Mouse (Mus musculus): ENCODE data around the gene Adam19. TPM values are rescaled to one million over a fixed set of nuclear protein-coding genes. Genes with fewer than 3 reads are reported as not detected.

The Adam19 gene
- polyA plus RNA-seq, 1 experiment from 2014 or later, result 1.4 TPM

GRCm38 (mm10) chr11:46107046-46107445, 51.3 kb downstream of the Adam19 start:
- WGBS (ENCODE audit: insufficient replicate concordance), result 61% methylated on average over 1 of the region's 1 CpGs
- H3K9me3 ChIP-seq (replicated peaks; ENCODE audit: control insufficient read depth, low read length), result no peaks in the 10 kb centered on the region

DNA sequence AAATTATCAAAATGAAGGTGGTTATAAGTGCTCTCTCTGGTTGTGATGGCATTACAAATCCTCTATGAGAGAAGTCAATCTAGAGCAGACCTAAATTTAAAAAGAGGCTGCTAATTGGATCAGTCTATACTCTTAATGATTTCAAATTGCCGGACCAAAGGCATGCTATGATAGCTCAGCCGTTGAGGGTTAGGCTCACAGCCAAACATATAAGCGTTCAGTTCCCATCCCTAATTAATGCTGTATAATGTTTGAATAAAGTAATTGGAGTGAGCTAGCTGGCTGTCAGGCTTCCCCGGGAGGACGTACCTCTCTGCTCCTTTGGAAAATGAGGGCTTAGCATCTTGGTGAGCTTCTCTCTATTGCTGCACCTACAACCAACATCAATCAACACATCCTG, 53.4 kb downstream of the Adam19 start:
- ATAC-seq (ENCODE audit: low read depth), result no peak
- H3K27me3 ChIP-seq (ENCODE audit: control insufficient read depth, insufficient read depth, low read depth, low read length), result no peaks in the 10 kb centered on the region; the same call in 1 of the 2 replicates
- no peaks in the 10 kb centered on the region for H3K4me1 ChIP-seq (ENCODE audit: control insufficient read depth, low read depth, low read length)
- no peak overlapping the region for H3K4me2 ChIP-seq (ENCODE audit: low read depth, low read length)
- 81% methylated on average over 5 of the region's 5 CpGs for WGBS (ENCODE audit: insufficient replicate concordance)
- H3K9me3 ChIP-seq (replicated peaks; ENCODE audit: control insufficient read depth, low read length), result no peaks in the 10 kb centered on the region
- no peak overlapping the region for H3K27ac ChIP-seq (ENCODE audit: low read length)
- no peak overlapping the region for H3K4me3 ChIP-seq (ENCODE audit: low read depth, low read length)
- no peak overlapping the region for H3K9ac ChIP-seq (ENCODE audit: low read depth, low read length)
- H3K36me3 ChIP-seq (ENCODE audit: control insufficient read depth, insufficient read depth), result no peaks in the 10 kb centered on the region

More at GRCm38 (mm10) chr11:46107046-46107445, 51.3 kb downstream of the Adam19 start:
- no peak overlapping the region for H3K4me3 ChIP-seq (ENCODE audit: low read depth, low read length)
- H3K36me3 ChIP-seq (ENCODE audit: control insufficient read depth, insufficient read depth), result no peaks in the 10 kb centered on the region
- H3K27ac ChIP-seq (ENCODE audit: low read length), result no peak overlapping the region
- H3K27me3 ChIP-seq (ENCODE audit: control insufficient read depth, insufficient read depth, low read depth, low read length), result no peaks in the 10 kb centered on the region; the same call in 1 of the 2 replicates
- no peak overlapping the region for H3K9ac ChIP-seq (ENCODE audit: low read depth, low read length)
- H3K4me1 ChIP-seq (ENCODE audit: control insufficient read depth, low read depth, low read length), result no peaks in the 10 kb centered on the region
- H3K4me2 ChIP-seq (ENCODE audit: low read depth, low read length), result no peak overlapping the region
- ATAC-seq (ENCODE audit: low read depth), result no peak

GRCm38 (mm10) chr11:46110156-46110944, 54.6 kb downstream of the Adam19 start:
- Histone ChIP-seq H3K27ac (ENCODE audit: low read length) (no peak overlapping the region), H3K27me3 (ENCODE audit: control insufficient read depth, insufficient read depth, low read depth, low read length) (no peaks in the 10 kb centered on the region), H3K9me3 (replicated peaks; ENCODE audit: control insufficient read depth, low read length) (no peaks in the 10 kb centered on the region), H3K36me3 (ENCODE audit: control insufficient read depth, insufficient read depth) (no peaks in the 10 kb centered on the region), H3K4me2 (ENCODE audit: low read depth, low read length) (no peak overlapping the region), H3K4me1 (ENCODE audit: control insufficient read depth, low read depth, low read length) (no peaks in the 10 kb centered on the region), H3K4me3 (ENCODE audit: low read depth, low read length) (no peak overlapping the region), H3K9ac (ENCODE audit: low read depth, low read length) (no peak overlapping the region)
- 54% methylated on average over 8 of the region's 8 CpGs for WGBS (ENCODE audit: insufficient replicate concordance)
- ATAC-seq (ENCODE audit: low read depth), result no peak

DNA sequence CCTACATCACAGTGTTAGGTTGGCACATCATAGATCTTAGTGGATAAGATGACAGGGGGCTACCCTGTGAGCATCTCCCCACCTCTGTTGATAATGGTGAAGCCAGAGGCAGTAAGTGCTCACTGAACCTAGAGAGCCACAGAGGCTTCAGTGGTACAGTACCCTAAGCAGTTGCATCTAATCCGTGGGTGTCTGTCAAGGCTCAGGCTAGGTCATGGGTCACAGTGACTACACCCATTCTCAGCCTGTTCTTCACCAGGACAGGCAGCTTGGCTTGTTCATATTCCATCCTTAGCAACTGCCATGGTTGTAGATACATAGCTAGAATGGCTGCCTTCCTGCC, 55.1 kb downstream of the Adam19 start:
- Histone ChIP-seq H3K4me2 (ENCODE audit: low read depth, low read length) (no peak overlapping the region), H3K9ac (ENCODE audit: low read depth, low read length) (no peak overlapping the region), H3K4me1 (ENCODE audit: control insufficient read depth, low read depth, low read length) (no peaks in the 10 kb centered on the region), H3K36me3 (ENCODE audit: control insufficient read depth, insufficient read depth) (no peaks in the 10 kb centered on the region), H3K27me3 (ENCODE audit: control insufficient read depth, insufficient read depth, low read depth, low read length) (no peaks in the 10 kb centered on the region), H3K4me3 (ENCODE audit: low read depth, low read length) (no peak overlapping the region), H3K27ac (ENCODE audit: low read length) (no peak overlapping the region), H3K9me3 (replicated peaks; ENCODE audit: control insufficient read depth, low read length) (no peaks in the 10 kb centered on the region)
- WGBS (ENCODE audit: insufficient replicate concordance), result 70% methylated on average over 1 of the region's 1 CpGs
- ATAC-seq (ENCODE audit: low read depth), result no peak

- Histone ChIP-seq H3K36me3 (ENCODE audit: control insufficient read depth, insufficient read depth) (no peaks in the 10 kb centered on the region), H3K4me1 (ENCODE audit: control insufficient read depth, low read depth, low read length) (no peaks in the 10 kb centered on the region), H3K4me3 (ENCODE audit: low read depth, low read length) (no peak overlapping the region), H3K27ac (ENCODE audit: low read length) (no peak overlapping the region), H3K9ac (ENCODE audit: low read depth, low read length) (no peak overlapping the region), H3K4me2 (ENCODE audit: low read depth, low read length) (no peak overlapping the region), H3K27me3 (ENCODE audit: control insufficient read depth, insufficient read depth, low read depth, low read length) (no peaks in the 10 kb centered on the region), H3K9me3 (replicated peaks; ENCODE audit: control insufficient read depth, low read length) (no peaks in the 10 kb centered on the region)
- no peak for ATAC-seq (ENCODE audit: low read depth)
- WGBS (ENCODE audit: insufficient replicate concordance), result 59% methylated on average over 3 of the region's 3 CpGs
Measured at GRCm38 (mm10) chr11:46113211-46113610, 57.4 kb downstream of the Adam19 start.

GRCm38 (mm10) chr11:46114221-46114620, 58.4 kb downstream of the Adam19 start:
- no peaks in the 10 kb centered on the region for H3K27me3 ChIP-seq (ENCODE audit: control insufficient read depth, insufficient read depth, low read depth, low read length)
- 61% methylated on average over 7 of the region's 7 CpGs for WGBS (ENCODE audit: insufficient replicate concordance)
- no peaks in the 10 kb centered on the region for H3K9me3 ChIP-seq (replicated peaks; ENCODE audit: control insufficient read depth, low read length)
- no peak overlapping the region for H3K4me2 ChIP-seq (ENCODE audit: low read depth, low read length)
- no peak overlapping the region for H3K9ac ChIP-seq (ENCODE audit: low read depth, low read length)
- H3K36me3 ChIP-seq (ENCODE audit: control insufficient read depth, insufficient read depth), result no peaks in the 10 kb centered on the region
- H3K27ac ChIP-seq (ENCODE audit: low read length), result no peak overlapping the region
- no peak overlapping the region for H3K4me3 ChIP-seq (ENCODE audit: low read depth, low read length)
- no peak for ATAC-seq (ENCODE audit: low read depth)
- no peaks in the 10 kb centered on the region for H3K4me1 ChIP-seq (ENCODE audit: control insufficient read depth, low read depth, low read length)

GRCm38 (mm10) chr11:46115011-46115410, 59.2 kb downstream of the Adam19 start:
- 59% methylated on average over 4 of the region's 4 CpGs for WGBS (ENCODE audit: insufficient replicate concordance)
- no peaks in the 10 kb centered on the region for H3K9me3 ChIP-seq (replicated peaks; ENCODE audit: control insufficient read depth, low read length)
- no peaks in the 10 kb centered on the region for H3K27me3 ChIP-seq (ENCODE audit: control insufficient read depth, insufficient read depth, low read depth, low read length)
- H3K4me1 ChIP-seq (ENCODE audit: control insufficient read depth, low read depth, low read length), result no peaks in the 10 kb centered on the region
- no peaks in the 10 kb centered on the region for H3K36me3 ChIP-seq (ENCODE audit: control insufficient read depth, insufficient read depth)
- no peak overlapping the region for H3K27ac ChIP-seq (ENCODE audit: low read length)
- H3K4me2 ChIP-seq (ENCODE audit: low read depth, low read length), result no peak overlapping the region
- no peak overlapping the region for H3K4me3 ChIP-seq (ENCODE audit: low read depth, low read length)
- ATAC-seq (ENCODE audit: low read depth), result no peak
- no peak overlapping the region for H3K9ac ChIP-seq (ENCODE audit: low read depth, low read length)

GRCm38 (mm10) chr11:46115411-46116173, 59.8 kb downstream of the Adam19 start:
- H3K9me3 ChIP-seq (replicated peaks; ENCODE audit: control insufficient read depth, low read length), result no peaks in the 10 kb centered on the region
- no peaks in the 10 kb centered on the region for H3K36me3 ChIP-seq (ENCODE audit: control insufficient read depth, insufficient read depth)
- WGBS (ENCODE audit: insufficient replicate concordance), result 63% methylated on average over 9 of the region's 9 CpGs
- H3K4me2 ChIP-seq (ENCODE audit: low read depth, low read length), result no peak overlapping the region
- no peak overlapping the region for H3K4me3 ChIP-seq (ENCODE audit: low read depth, low read length)
- H3K27me3 ChIP-seq (ENCODE audit: control insufficient read depth, insufficient read depth, low read depth, low read length), result no peaks in the 10 kb centered on the region
- H3K4me1 ChIP-seq (ENCODE audit: control insufficient read depth, low read depth, low read length), result no peaks in the 10 kb centered on the region
- H3K9ac ChIP-seq (ENCODE audit: low read depth, low read length), result no peak overlapping the region
- no peak for ATAC-seq (ENCODE audit: low read depth)
- no peak overlapping the region for H3K27ac ChIP-seq (ENCODE audit: low read length)

GRCm38 (mm10) chr11:46116510-46116909, 60.7 kb downstream of the Adam19 start:
- 57% methylated on average over 2 of the region's 2 CpGs for WGBS (ENCODE audit: insufficient replicate concordance)
- Histone ChIP-seq H3K9ac (ENCODE audit: low read depth, low read length) (no peak overlapping the region), H3K4me3 (ENCODE audit: low read depth, low read length) (no peak overlapping the region), H3K36me3 (ENCODE audit: control insufficient read depth, insufficient read depth) (no peaks in the 10 kb centered on the region), H3K4me2 (ENCODE audit: low read depth, low read length) (no peak overlapping the region), H3K9me3 (replicated peaks; ENCODE audit: control insufficient read depth, low read length) (no peaks in the 10 kb centered on the region), H3K27me3 (ENCODE audit: control insufficient read depth, insufficient read depth, low read depth, low read length) (no peaks in the 10 kb centered on the region), H3K4me1 (ENCODE audit: control insufficient read depth, low read depth, low read length) (no peaks in the 10 kb centered on the region), H3K27ac (ENCODE audit: low read length) (no peak overlapping the region)
- no peak for ATAC-seq (ENCODE audit: low read depth)
